ENCODE assay signal across 8 mouse cellular contexts in genomic region chr8:125568421-125568850, GRCm38 (mm10). TPM values are rescaled to one million over a fixed set of nuclear protein-coding genes. Genes with fewer than 3 reads are reported as not detected.
DNase-seq lines count a peak whose midpoint lies in the region; ATAC-seq and TF ChIP-seq lines count a peak whose summit lies in the region.

No protein-coding gene starts in this region.

- peak overlapping the region; percentile 89 for H3K4me2 ChIP-seq in embryonic facial prominence, embryonic 15.5 days (replicated peaks)
- H3K4me2 ChIP-seq in hindbrain, embryonic 15.5 days: peak overlapping the region; percentile 94
- peak overlapping the region; percentile 76 for H3K4me2 ChIP-seq in lung, embryonic 16.5 days (ENCODE audit: low read depth, low read length)

- in situ Hi-C loops in ES-E14 (cut with MboI; ENCODE audit: low sequenced_read_pairs in 2 of 2, unreplicated experiment in 2 of 2): loop anchor here in 1 of 2 experiments (25.0 kb wide), 1 partner anchor 381 kb away; no protein-coding TSS in a partner anchor

- peaks cover 1 to 9% of the 10 kb centered on the region in 2 experiments; a peak in 3 of 4 replicates for H3K4me1 ChIP-seq in ES-E14 (ENCODE audit: control insufficient read depth in 2 of 2, insufficient read depth in 2 of 2, low read length in 2 of 2, poor library complexity in 1 of 2)
- peaks cover 21% of the 10 kb centered on the region for H3K4me1 ChIP-seq in embryonic facial prominence, embryonic 15.5 days
- peaks cover 36% of the 10 kb centered on the region for H3K4me1 ChIP-seq in hindbrain, embryonic 15.5 days (replicated peaks)
- peaks cover 27% of the 10 kb centered on the region for H3K4me1 ChIP-seq in lung, embryonic 16.5 days (replicated peaks; ENCODE audit: control insufficient read depth, insufficient read depth, low read length)
- peaks cover 6% of the 10 kb centered on the region for H3K4me1 ChIP-seq in olfactory bulb, adult 2 months (ENCODE audit: control insufficient read depth, insufficient read depth, low read length)

- H3K9me3 ChIP-seq in ES-E14 (ENCODE audit: control insufficient read depth, insufficient read depth, low read depth, low read length): no peaks in the 10 kb centered on the region
- H3K9me3 ChIP-seq in embryonic facial prominence, embryonic 15.5 days (replicated peaks): no peaks in the 10 kb centered on the region
- H3K9me3 ChIP-seq in hindbrain, embryonic 15.5 days: no peaks in the 10 kb centered on the region
- peaks cover 3% of the 10 kb centered on the region; the same call in 1 of the 2 replicates for H3K9me3 ChIP-seq in lung, embryonic 16.5 days (ENCODE audit: control insufficient read depth, low read length)

- TF ChIP-seq CTCF in olfactory bulb, adult 2 months (IDR thresholded peaks at IDR 0.05; ENCODE audit: insufficient read depth, low read depth, low read length): no peak

- under 1% methylated on average over 14 of the region's 14 CpGs for WGBS in embryonic facial prominence, embryonic 15.5 days
- 1% methylated on average over 14 of the region's 14 CpGs for WGBS in hindbrain, embryonic 15.5 days
- 1% methylated on average over 14 of the region's 14 CpGs for WGBS in lung, embryonic 16.5 days
- WGBS in olfactory bulb, adult 2 months: 2% methylated on average over 14 of the region's 14 CpGs

- no peak overlapping the region for H3K9ac ChIP-seq in ES-E14 (ENCODE audit: insufficient read depth, low read depth, low read length, poor library complexity, severe bottlenecking)
- H3K9ac ChIP-seq in embryonic facial prominence, embryonic 15.5 days: no peak overlapping the region
- peak overlapping the region; percentile 81 for H3K9ac ChIP-seq in hindbrain, embryonic 15.5 days
- peak overlapping the region; percentile 78 for H3K9ac ChIP-seq in lung, embryonic 16.5 days (ENCODE audit: low read length)

- no peak for ATAC-seq in embryonic facial prominence, embryonic 15.5 days (ENCODE audit: insufficient number of reproducible peaks, low FRiP score, low TSS enrichment, low read depth)
- ATAC-seq in hindbrain, embryonic 15.5 days (ENCODE audit: low FRiP score, low read depth): no peak
- ATAC-seq in lung, embryonic 16.5 days (ENCODE audit: low read depth): peak; percentile 13

- H3K36me3 ChIP-seq in ES-E14 (ENCODE audit: control insufficient read depth, insufficient read depth, low read length, poor library complexity, severe bottlenecking): no peaks in the 10 kb centered on the region; the same call in 1 of the 2 replicates
- no peaks in the 10 kb centered on the region for H3K36me3 ChIP-seq in embryonic facial prominence, embryonic 15.5 days
- no peaks in the 10 kb centered on the region for H3K36me3 ChIP-seq in hindbrain, embryonic 15.5 days
- H3K36me3 ChIP-seq in lung, embryonic 16.5 days (ENCODE audit: control insufficient read depth, insufficient read depth, low read length): no peaks in the 10 kb centered on the region

- H3K27me3 ChIP-seq in embryonic facial prominence, embryonic 15.5 days: no peaks in the 10 kb centered on the region
- H3K27me3 ChIP-seq in hindbrain, embryonic 15.5 days: 0 out of 2 replicates have a peak, but pooled peaks cover 3% of the 10 kb centered on the region
- no peaks in the 10 kb centered on the region for H3K27me3 ChIP-seq in lung, embryonic 16.5 days (ENCODE audit: control insufficient read depth, insufficient read depth, low read depth, low read length)

- H3K27ac ChIP-seq in ES-E14 (ENCODE audit: insufficient read depth, low read depth, low read length, poor library complexity, severe bottlenecking): no peak overlapping the region
- 0 out of 2 replicates have a peak overlapping the region, but pooled peaks have one; percentile 69 for H3K27ac ChIP-seq in embryonic facial prominence, embryonic 15.5 days (replicated peaks)
- peak overlapping the region; percentile 54 for H3K27ac ChIP-seq in hindbrain, embryonic 15.5 days (replicated peaks)
- H3K27ac ChIP-seq in lung, embryonic 16.5 days (ENCODE audit: low read length): 0 out of 2 replicates have a peak overlapping the region, but pooled peaks have one; percentile 36
- H3K27ac ChIP-seq in olfactory bulb, adult 2 months (ENCODE audit: insufficient read depth, low read depth, low read length): no peak overlapping the region

- H3K4me3 ChIP-seq in ES-E14 (ENCODE audit: insufficient read depth in 1 of 2, low read depth in 1 of 2, low read length in 2 of 2, poor library complexity in 1 of 2, severe bottlenecking in 1 of 2): peak overlapping the region; percentile 94 to 97
- peak overlapping the region; percentile 69 for H3K4me3 ChIP-seq in embryonic facial prominence, embryonic 15.5 days (replicated peaks)
- H3K4me3 ChIP-seq in hindbrain, embryonic 15.5 days: peak overlapping the region; percentile 89
- H3K4me3 ChIP-seq in lung, embryonic 16.5 days (ENCODE audit: low read length): peak overlapping the region; percentile 83
- H3K4me3 ChIP-seq in olfactory bulb, adult 2 months (ENCODE audit: insufficient read depth, low read depth, low read length): peak overlapping the region; percentile 47

- DNase-seq in kidney, adult 18-20 months: peak; percentile 31
- DNase-seq in kidney, adult 11 months: no peak
- DNase-seq in ES-E14 (ENCODE audit: low read depth, low spot score): no peak
- DNase-seq in urinary bladder, postnatal 36 days (ENCODE audit: low spot score in 2 of 2): no peak

- TF ChIP-seq POLR2A in olfactory bulb, adult 2 months (IDR thresholded peaks at IDR 0.05; ENCODE audit: insufficient read depth, low read depth, low read length): no peak

TF ChIP-seq in ES-E14, 5 proteins besides CTCF, POLR2A, EP300 and RAD21:
- no peak for TF ChIP-seq ZNF384 (IDR thresholded peaks at IDR 0.05; ENCODE audit: low read depth, low read length)
- TF ChIP-seq HCFC1 (IDR thresholded peaks at IDR 0.05; ENCODE audit: borderline replicate concordance, insufficient read depth, low read length): no peak

RNA-seq across cellular contexts. Expression of gene Sipa1l2, which starts 1.2 kb away (rescaled TPM):
- 16.6 and 19.0 TPM in 2 replicates for total RNA-seq in ES-E14 (2012; rRNA removed)
- polyA plus RNA-seq in embryonic facial prominence, embryonic 15.5 days (2015; fragmentation: Nextera tagmentation; extraction: Ambion mirVana): 12.6 and 12.8 TPM in 2 replicates
- 23.1 and 25.3 TPM in 2 replicates for polyA plus RNA-seq in hindbrain, embryonic 15.5 days (2015; fragmentation: Nextera tagmentation; extraction: Ambion mirVana)
- polyA plus RNA-seq in lung, embryonic 16.5 days (2015; fragmentation: Nextera tagmentation; extraction: Ambion mirVana): 13.3 and 14.2 TPM in 2 replicates
- 47.6 TPM in 1 of 2 replicates, not detected in the other for polyA plus RNA-seq in olfactory bulb, adult 2 months (2012; ENCODE audit: insufficient read depth, insufficient read length, low replicate concordance, missing spikeins)

Comparison
In these comparisons a context has a peak if more than half of its experiments do, and no peak if none do; other contexts are left out.
1. H3K27ac ChIP-seq: peak in embryonic facial prominence, embryonic 15.5 days (single experiment), hindbrain, embryonic 15.5 days (single experiment) and lung, embryonic 16.5 days (single experiment); none in ES-E14 (single experiment) and olfactory bulb, adult 2 months (single experiment).
2. H3K9ac ChIP-seq: peak in hindbrain, embryonic 15.5 days (single experiment) and lung, embryonic 16.5 days (single experiment); none in ES-E14 (single experiment) and embryonic facial prominence, embryonic 15.5 days (single experiment).
3. Peak in every context shown above with its lines, with median percentiles within 50 percentile points of each other: H3K4me3 ChIP-seq and H3K4me2 ChIP-seq.